Mouse (Mus musculus): ENCODE data around the gene Ubn1. TPM values are rescaled to one million over a fixed set of nuclear protein-coding genes. Genes with fewer than 3 reads are reported as not detected.

Ubn1 gene
- polyA plus RNA-seq, 1 experiment from 2014 or later: 25.1 TPM

Other genes with a start within 250 kb of the Ubn1 start
- gene 4930562C15Rik, start 214.6 kb upstream of the Ubn1 start, polyA plus RNA-seq (2014; fragmentation: Nextera tagmentation; extraction: Ambion mirVana): 0.11 and 0.17 TPM in 2 replicates
- gene Ubald1, start 169.7 kb upstream of the Ubn1 start, polyA plus RNA-seq (2014; fragmentation: Nextera tagmentation; extraction: Ambion mirVana): 26.1 and 28.9 TPM in 2 replicates
- gene Mgrn1, start 163.8 kb upstream of the Ubn1 start, polyA plus RNA-seq (2014; fragmentation: Nextera tagmentation; extraction: Ambion mirVana): 61.3 and 68.8 TPM in 2 replicates
- 131 and 138 TPM in 2 replicates for gene Nudt16l1, start 111.3 kb upstream of the Ubn1 start, polyA plus RNA-seq (2014; fragmentation: Nextera tagmentation; extraction: Ambion mirVana)
- 41.1 and 46.6 TPM in 2 replicates for gene Anks3, start 85.9 kb upstream of the Ubn1 start, polyA plus RNA-seq (2014; fragmentation: Nextera tagmentation; extraction: Ambion mirVana)
- gene Sept12, start 52.2 kb upstream of the Ubn1 start, polyA plus RNA-seq (2014; fragmentation: Nextera tagmentation; extraction: Ambion mirVana): not detected in 2 replicates
- gene Smim22, start 42.8 kb upstream of the Ubn1 start, polyA plus RNA-seq (2014; fragmentation: Nextera tagmentation; extraction: Ambion mirVana): 3.5 and 4.5 TPM in 2 replicates
- gene Rogdi, start 36.5 kb upstream of the Ubn1 start, polyA plus RNA-seq (2014; fragmentation: Nextera tagmentation; extraction: Ambion mirVana): 74.1 and 84.9 TPM in 2 replicates
- gene Glyr1, start 194 bp upstream of the Ubn1 start, polyA plus RNA-seq (2014; fragmentation: Nextera tagmentation; extraction: Ambion mirVana): 112 and 168 TPM in 2 replicates
- gene Ppl, start 82.4 kb downstream of the Ubn1 start, polyA plus RNA-seq (2014; fragmentation: Nextera tagmentation; extraction: Ambion mirVana): 0.81 and 1.2 TPM in 2 replicates
- 0.54 and 0.62 TPM in 2 replicates for gene Sec14l5, start 97.1 kb downstream of the Ubn1 start, polyA plus RNA-seq (2014; fragmentation: Nextera tagmentation; extraction: Ambion mirVana)
- gene Nagpa, start 154.0 kb downstream of the Ubn1 start, polyA plus RNA-seq (2014; fragmentation: Nextera tagmentation; extraction: Ambion mirVana): 9.8 and 10.4 TPM in 2 replicates
- gene AU021092, start 172.2 kb downstream of the Ubn1 start, polyA plus RNA-seq (2014; fragmentation: Nextera tagmentation; extraction: Ambion mirVana): 5.3 and 7.0 TPM in 2 replicates
- 25.5 and 28.1 TPM in 2 replicates for gene Alg1, start 183.6 kb downstream of the Ubn1 start, polyA plus RNA-seq (2014; fragmentation: Nextera tagmentation; extraction: Ambion mirVana)
- 13.0 and 14.5 TPM in 2 replicates for gene Eef2kmt, start 205.9 kb downstream of the Ubn1 start, polyA plus RNA-seq (2014; fragmentation: Nextera tagmentation; extraction: Ambion mirVana)

Measured in hindbrain, embryonic 11.5 days (tissue).